Mouse (Mus musculus) CH12.LX (cell line): Measurements from ENCODE around the gene Npr3.

ENCODE experiments used
- CTCF ChIP-seq, 2 experiments: IDR thresholded peaks in 1 of 2; conservative IDR thresholded peaks in 1 of 2; 2 replicates each; pipeline ENCODE4 v1.5.1; 2011 to 2012; ENCODE audit warnings: low read depth in 2 of 2, low read length in 2 of 2, improper control_type of control experiment in 1 of 2, inconsistent platforms in 1 of 2, mild to moderate bottlenecking in 1 of 2, moderate library complexity in 1 of 2
- ETS1 ChIP-seq: conservative IDR thresholded peaks from 2 replicates; pipeline ENCODE4 v1.6.1; 2012; ENCODE audit warnings: low read depth, mild to moderate bottlenecking, inconsistent platforms, low read length, improper control_type of control experiment, moderate library complexity
- HCFC1 ChIP-seq: IDR thresholded peaks from 2 replicates; pipeline ENCODE4 v1.6.1; 2012; ENCODE audit warnings: low read depth, mild to moderate bottlenecking, inconsistent platforms, low read length, improper control_type of control experiment
- JUND ChIP-seq: conservative IDR thresholded peaks from 2 replicates; pipeline ENCODE4 v1.6.1; 2011; ENCODE audit warnings: low read depth, low read length, improper control_type of control experiment
- MAZ ChIP-seq: IDR thresholded peaks from 2 replicates; pipeline ENCODE4 v1.6.1; 2012; ENCODE audit warnings: low read depth, mild to moderate bottlenecking, inconsistent platforms, low read length, improper control_type of control experiment, moderate library complexity
- POLR2A ChIP-seq: IDR thresholded peaks from 2 replicates; pipeline ENCODE4 v1.6.1; 2011; ENCODE audit warnings: low read depth, mild to moderate bottlenecking, improper control_type of control experiment, low read length
- POLR2AphosphoS2 ChIP-seq: IDR thresholded peaks from 2 replicates; pipeline ENCODE4 v1.6.1; 2011; ENCODE audit warnings: low read depth, low read length, improper control_type of control experiment
- RAD21 ChIP-seq: IDR thresholded peaks from 2 replicates; pipeline ENCODE4 v1.6.1; 2011; ENCODE audit warnings: low read depth, mild to moderate bottlenecking, low read length, improper control_type of control experiment, moderate library complexity

GRCm38 (mm10) chr15:11904848-11905672 is 2.0 kb downstream of the Npr3 start:
- TF ChIP-seq POLR2AphosphoS2, result no peak
- no peak for TF ChIP-seq JUND
- no peak for TF ChIP-seq RAD21
- no peak for TF ChIP-seq HCFC1
- TF ChIP-seq POLR2A, result no peak
- TF ChIP-seq ETS1, result no peak
- no peak for TF ChIP-seq MAZ
- no peak for TF ChIP-seq CTCF (conservative IDR thresholded peaks at IDR 0.05 in 1 of 2, IDR thresholded peaks at IDR 0.05 in 1 of 2; ENCODE audit: low read depth in 2 of 2, low read length in 2 of 2)
